Mouse (Mus musculus) testis, postnatal 14 days (tissue): ENCODE data around the gene Ext2.

Source experiments
- DNase-seq: peaks from one replicate; pipeline ENCODE4 v3.0.0; 2021; ENCODE audit warnings: low spot score

Ext2 gene

GRCm38 (mm10) chr2:93619208-93619849 lies 203.0 kb downstream of the Ext2 start:
- peak; percentile 13 for DNase-seq

- no peak for DNase-seq
Observed at GRCm38 (mm10) chr2:93618447-93619199, 203.7 kb downstream of the Ext2 start.

GRCm38 (mm10) chr2:93615845-93616689 lies 206.3 kb downstream of the Ext2 start:
- no peak for DNase-seq

GRCm38 (mm10) chr2:93613020-93613419 lies 209.3 kb downstream of the Ext2 start:
- DNase-seq = no peak
